Mouse (Mus musculus) CD8-positive naive resting alpha-beta T cell, adult 2 months (primary cell): ENCODE measurements around the gene Sorcs3.

Experiments
- DNase-seq, 2 experiments: peaks; one replicate each; pipeline ENCODE4 v3.0.0; 2022; ENCODE audit warnings: low read depth in 2 of 2, low spot score in 2 of 2

Sorcs3 gene

GRCm38 (mm10) chr19:48820493-48821282, 614.9 kb downstream of the Sorcs3 start:
- DNase-seq = no peak

- no peak for DNase-seq
These were observed 615.5 kb downstream of the Sorcs3 start for GRCm38 (mm10) chr19:48821283-48821715.

GRCm38 (mm10) chr19:48834342-48834741, 628.5 kb downstream of the Sorcs3 start:
- DNase-seq = no peak

GRCm38 (mm10) chr19:48839418-48839817, 633.6 kb downstream of the Sorcs3 start:
- no peak for DNase-seq

- no peak for DNase-seq
These were observed 641.9 kb downstream of the Sorcs3 start for GRCm38 (mm10) chr19:48847700-48848099.

- DNase-seq = no peak
These were observed 644.6 kb downstream of the Sorcs3 start for GRCm38 (mm10) chr19:48850466-48850865.
